Mouse (Mus musculus): ENCODE data around the gene Sgpp2. TPM values are rescaled to one million over a fixed set of nuclear protein-coding genes. Genes with fewer than 3 reads are reported as not detected.

The Sgpp2 gene
- polyA plus RNA-seq, 2 experiments = 0.04 to 0.06 TPM

- ATAC-seq (ENCODE audit: insufficient read depth) (no peak), DNase-seq (ENCODE audit: low read depth in 3 of 3, low spot score in 3 of 3) (no peak)
- no peaks in the 10 kb centered on the region for H3K4me1 ChIP-seq (replicated peaks; ENCODE audit: control insufficient read depth in 2 of 2, insufficient read depth in 2 of 2, low read length in 1 of 2)
- no peaks in the 10 kb centered on the region for H3K27me3 ChIP-seq (ENCODE audit: control insufficient read depth, insufficient read depth, low read length)
- H3K4me2 ChIP-seq (ENCODE audit: low read depth) = no peak overlapping the region
- H3K27ac ChIP-seq = no peak overlapping the region
- no peaks in the 10 kb centered on the region for H3K9me3 ChIP-seq (ENCODE audit: control insufficient read depth, low read length)
- H3K36me3 ChIP-seq (replicated peaks; ENCODE audit: control insufficient read depth, insufficient read depth, low read depth) = no peaks in the 10 kb centered on the region
- H3K4me3 ChIP-seq (ENCODE audit: insufficient read depth in 1 of 2, low read depth in 2 of 2, low read length in 2 of 2) = no peak overlapping the region
- TF ChIP-seq CTCF (IDR thresholded peaks at IDR 0.05; ENCODE audit: low read depth) (no peak), EP300 (IDR thresholded peaks at IDR 0.05; ENCODE audit: low read depth) (no peak)
- 55% methylated on average over 8 of the region's 8 CpGs for WGBS (ENCODE audit: insufficient replicate concordance)
- H3K9ac ChIP-seq (replicated peaks) = no peak overlapping the region
Observed at GRCm38 (mm10) chr1:78395191-78395735, 85.1 kb downstream of the Sgpp2 start.

GRCm38 (mm10) chr1:78395737-78396136 is 85.6 kb downstream of the Sgpp2 start:
- Histone ChIP-seq H3K4me3 (ENCODE audit: insufficient read depth in 1 of 2, low read depth in 2 of 2, low read length in 2 of 2) (no peak overlapping the region), H3K27ac (no peak overlapping the region), H3K27me3 (ENCODE audit: control insufficient read depth, insufficient read depth, low read length) (no peaks in the 10 kb centered on the region), H3K9me3 (ENCODE audit: control insufficient read depth, low read length) (no peaks in the 10 kb centered on the region), H3K4me2 (ENCODE audit: low read depth) (no peak overlapping the region), H3K4me1 (replicated peaks; ENCODE audit: control insufficient read depth in 2 of 2, insufficient read depth in 2 of 2, low read length in 1 of 2) (no peaks in the 10 kb centered on the region), H3K36me3 (replicated peaks; ENCODE audit: control insufficient read depth, insufficient read depth, low read depth) (no peaks in the 10 kb centered on the region), H3K9ac (replicated peaks) (no peak overlapping the region)
- WGBS (ENCODE audit: insufficient replicate concordance) = 35% methylated on average over 6 of the region's 6 CpGs
- no peak for TF ChIP-seq CTCF (IDR thresholded peaks at IDR 0.05; ENCODE audit: low read depth)
- no peak for TF ChIP-seq EP300 (IDR thresholded peaks at IDR 0.05; ENCODE audit: low read depth)
- DNase-seq (ENCODE audit: low read depth in 3 of 3, low spot score in 3 of 3) (no peak), ATAC-seq (ENCODE audit: insufficient read depth) (no peak)

- no peak for TF ChIP-seq CTCF (IDR thresholded peaks at IDR 0.05; ENCODE audit: low read depth)
- TF ChIP-seq EP300 (IDR thresholded peaks at IDR 0.05; ENCODE audit: low read depth) = no peak
- whole genome bisulfite sequencing (ENCODE audit: insufficient replicate concordance) = 22% methylated on average over 8 of the region's 8 CpGs
- H3K4me1 ChIP-seq (replicated peaks; ENCODE audit: control insufficient read depth in 2 of 2, insufficient read depth in 2 of 2, low read length in 1 of 2) = no peaks in the 10 kb centered on the region
- no peak overlapping the region for H3K9ac ChIP-seq (replicated peaks)
- ATAC-seq (ENCODE audit: insufficient read depth) = no peak
- H3K4me2 ChIP-seq (ENCODE audit: low read depth) = no peak overlapping the region
- H3K36me3 ChIP-seq (replicated peaks; ENCODE audit: control insufficient read depth, insufficient read depth, low read depth) = no peaks in the 10 kb centered on the region
- DNase-seq (ENCODE audit: low read depth in 3 of 3, low spot score in 3 of 3) = no peak
- no peak overlapping the region for H3K27ac ChIP-seq
- no peak overlapping the region for H3K4me3 ChIP-seq (ENCODE audit: insufficient read depth in 1 of 2, low read depth in 2 of 2, low read length in 2 of 2)
- H3K27me3 ChIP-seq (ENCODE audit: control insufficient read depth, insufficient read depth, low read length) = no peaks in the 10 kb centered on the region
- no peaks in the 10 kb centered on the region for H3K9me3 ChIP-seq (ENCODE audit: control insufficient read depth, low read length)
Observed at GRCm38 (mm10) chr1:78396320-78396913, 86.3 kb downstream of the Sgpp2 start.

- Histone ChIP-seq H3K36me3 (replicated peaks; ENCODE audit: control insufficient read depth, insufficient read depth, low read depth) (no peaks in the 10 kb centered on the region), H3K4me1 (replicated peaks; ENCODE audit: control insufficient read depth in 2 of 2, insufficient read depth in 2 of 2, low read length in 1 of 2) (no peaks in the 10 kb centered on the region), H3K9me3 (ENCODE audit: control insufficient read depth, low read length) (no peaks in the 10 kb centered on the region), H3K27me3 (ENCODE audit: control insufficient read depth, insufficient read depth, low read length) (no peaks in the 10 kb centered on the region), H3K27ac (no peak overlapping the region), H3K4me3 (ENCODE audit: insufficient read depth in 1 of 2, low read depth in 2 of 2, low read length in 2 of 2) (no peak overlapping the region), H3K4me2 (ENCODE audit: low read depth) (no peak overlapping the region), H3K9ac (replicated peaks) (no peak overlapping the region)
- ATAC-seq (ENCODE audit: insufficient read depth) (no peak), DNase-seq (ENCODE audit: low read depth in 3 of 3, low spot score in 3 of 3) (no peak)
- WGBS (ENCODE audit: insufficient replicate concordance) = 41% methylated on average over 3 of the region's 3 CpGs
- TF ChIP-seq CTCF (IDR thresholded peaks at IDR 0.05; ENCODE audit: low read depth) (no peak), EP300 (IDR thresholded peaks at IDR 0.05; ENCODE audit: low read depth) (no peak)
Observed at GRCm38 (mm10) chr1:78399755-78400154, 89.6 kb downstream of the Sgpp2 start.

GRCm38 (mm10) chr1:78401413-78401812 is 91.3 kb downstream of the Sgpp2 start:
- Histone ChIP-seq H3K4me3 (ENCODE audit: insufficient read depth in 1 of 2, low read depth in 2 of 2, low read length in 2 of 2) (no peak overlapping the region), H3K27ac (no peak overlapping the region), H3K4me2 (ENCODE audit: low read depth) (no peak overlapping the region), H3K4me1 (replicated peaks; ENCODE audit: control insufficient read depth in 2 of 2, insufficient read depth in 2 of 2, low read length in 1 of 2) (no peaks in the 10 kb centered on the region), H3K9me3 (ENCODE audit: control insufficient read depth, low read length) (no peaks in the 10 kb centered on the region), H3K27me3 (ENCODE audit: control insufficient read depth, insufficient read depth, low read length) (no peaks in the 10 kb centered on the region), H3K9ac (replicated peaks) (no peak overlapping the region), H3K36me3 (replicated peaks; ENCODE audit: control insufficient read depth, insufficient read depth, low read depth) (no peaks in the 10 kb centered on the region)
- no peak for DNase-seq (ENCODE audit: low read depth in 3 of 3, low spot score in 3 of 3)
- 73% methylated on average over 4 of the region's 4 CpGs for WGBS (ENCODE audit: insufficient replicate concordance)
- TF ChIP-seq CTCF (IDR thresholded peaks at IDR 0.05; ENCODE audit: low read depth) (no peak), EP300 (IDR thresholded peaks at IDR 0.05; ENCODE audit: low read depth) (no peak)
- ATAC-seq (ENCODE audit: insufficient read depth) = no peak
